Mouse (Mus musculus) forebrain, embryonic 13.5 days (tissue): ENCODE results near the gene Chd8. TPM values are rescaled to one million over a fixed set of nuclear protein-coding genes. Genes with fewer than 3 reads are reported as not detected.

Experiments used
- polyA plus RNA-seq: library from polyadenylated mRNA; unstranded; fragments of >200 nt; fragmentation: Nextera tagmentation; extraction: Ambion mirVana; gene quantifications from 2 replicates; pipeline ENCODE4 v1.2.1, GENCODE M21; 2015

Gene Chd8
- polyA plus RNA-seq, 1 experiment from 2014 or later, result 48.6 TPM

Other genes with a start within 250 kb of the Chd8 start
- 0.63 and 0.96 TPM in 2 replicates for gene Tmem253, start 242.1 kb downstream of the Chd8 start, polyA plus RNA-seq
- 52.3 and 58.6 TPM in 2 replicates for gene Zfp219, start 237.0 kb downstream of the Chd8 start, polyA plus RNA-seq
- gene Olfr221, start 215.3 kb downstream of the Chd8 start, polyA plus RNA-seq, result not detected in 2 replicates
- 830 and 894 TPM in 2 replicates for gene Hnrnpc, start 153.8 kb downstream of the Chd8 start, polyA plus RNA-seq
- gene Rpgrip1, start 147.1 kb downstream of the Chd8 start, polyA plus RNA-seq, result 82.5 and 91.0 TPM in 2 replicates
- 83.8 and 86.1 TPM in 2 replicates for gene Supt16, start 60.4 kb downstream of the Chd8 start, polyA plus RNA-seq
- gene Tox4, start 21.4 kb upstream of the Chd8 start, polyA plus RNA-seq, result 53.2 and 58.2 TPM in 2 replicates
- gene Rab2b, start 21.8 kb upstream of the Chd8 start, polyA plus RNA-seq, result 33.7 and 37.6 TPM in 2 replicates
- gene Mettl3, start 47.3 kb upstream of the Chd8 start, polyA plus RNA-seq, result 55.3 and 55.6 TPM in 2 replicates
- gene Sall2, start 71.0 kb upstream of the Chd8 start, polyA plus RNA-seq, result 38.2 and 47.4 TPM in 2 replicates
- not detected in 2 replicates for gene Olfr1513, start 98.6 kb upstream of the Chd8 start, polyA plus RNA-seq
- gene Olfr1512, start 121.4 kb upstream of the Chd8 start, polyA plus RNA-seq, result not detected in 2 replicates
- gene Olfr1511, start 139.6 kb upstream of the Chd8 start, polyA plus RNA-seq, result not detected in 2 replicates
- gene Olfr1510, start 156.6 kb upstream of the Chd8 start, polyA plus RNA-seq, result not detected in 2 replicates
- gene Olfr1509, start 185.2 kb upstream of the Chd8 start, polyA plus RNA-seq, result not detected in 2 replicates
- gene Olfr1508, start 209.7 kb upstream of the Chd8 start, polyA plus RNA-seq, result not detected in 2 replicates
- not detected in 2 replicates for gene Olfr1507, start 238.0 kb upstream of the Chd8 start, polyA plus RNA-seq